Mouse (Mus musculus) heart, embryonic 16.5 days (tissue): ENCODE data around the gene Tmed9. TPM values are rescaled to one million over a fixed set of nuclear protein-coding genes. Genes with fewer than 3 reads are reported as not detected.

ENCODE experiments used
- ATAC-seq: fragments of 200-750 bp; cut with Nextera tagmentation; replicated peaks from 2 replicates; pipeline ENCODE4 v1.8.0; 2017; ENCODE audit warnings: moderate number of reproducible peaks; ENCODE audit not compliant: insufficient read depth, low FRiP score; ENCODE audit errors: extremely low read depth
- H3K27ac ChIP-seq: fragments of 300-500 bp; sonication (generic); 2 replicates; pipeline ENCODE4 v1.5.1; 2014; ENCODE audit warnings: mild to moderate bottlenecking, low read length, control low read depth, moderate library complexity
- H3K27me3 ChIP-seq: fragments of 300-500 bp; sonication (generic); 2 replicates; pipeline ENCODE4 v1.6.1; 2014; ENCODE audit warnings: low read length, mixed read lengths; ENCODE audit not compliant: control insufficient read depth, insufficient read depth
- H3K36me3 ChIP-seq: fragments of 300-500 bp; sonication (generic); 2 replicates; pipeline ENCODE4 v1.6.1; 2014; ENCODE audit not compliant: control insufficient read depth, insufficient read depth
- H3K4me1 ChIP-seq: fragments of 300-500 bp; sonication (generic); 2 replicates; pipeline ENCODE4 v1.6.1; 2014; ENCODE audit warnings: low read length, mixed read lengths; ENCODE audit not compliant: control insufficient read depth, insufficient read depth
- H3K4me2 ChIP-seq: fragments of 300-500 bp; sonication (generic); 2 replicates; pipeline ENCODE4 v1.6.1; 2014; ENCODE audit warnings: low read depth, mild to moderate bottlenecking, control low read depth, low read length
- H3K4me3 ChIP-seq: fragments of 300-500 bp; sonication (generic); 2 replicates; pipeline ENCODE4 v1.5.1; 2014; ENCODE audit warnings: mild to moderate bottlenecking, control low read depth, low read length
- H3K9ac ChIP-seq: fragments of 300-500 bp; sonication (generic); 2 replicates; pipeline ENCODE4 v1.6.1; 2014; ENCODE audit warnings: low read length, control low read depth
- H3K9me3 ChIP-seq: fragments of 300-500 bp; sonication (generic); replicated peaks from 2 replicates; pipeline ENCODE4 v1.6.1; 2016; ENCODE audit warnings: low read length; ENCODE audit not compliant: control insufficient read depth
- WGBS: fragments of 180-500 bp; shearing (Covaris S2); extraction: QIAGEN DNeasy Blood & Tissue Kit; methylation state at CpG from one replicate; pipeline ENCODE4 v1.1.7; 2014; 5-methylcytosine and 5-hydroxymethylcytosine counted together
- polyA plus RNA-seq: library from polyadenylated mRNA; unstranded; fragments of >200 nt; fragmentation: Nextera tagmentation; extraction: Ambion mirVana; gene quantifications from 2 replicates; pipeline ENCODE4 v1.2.1, GENCODE M21; 2015

Gene Tmed9
- polyA plus RNA-seq, 1 experiment from 2014 or later: 110 TPM

DNA sequence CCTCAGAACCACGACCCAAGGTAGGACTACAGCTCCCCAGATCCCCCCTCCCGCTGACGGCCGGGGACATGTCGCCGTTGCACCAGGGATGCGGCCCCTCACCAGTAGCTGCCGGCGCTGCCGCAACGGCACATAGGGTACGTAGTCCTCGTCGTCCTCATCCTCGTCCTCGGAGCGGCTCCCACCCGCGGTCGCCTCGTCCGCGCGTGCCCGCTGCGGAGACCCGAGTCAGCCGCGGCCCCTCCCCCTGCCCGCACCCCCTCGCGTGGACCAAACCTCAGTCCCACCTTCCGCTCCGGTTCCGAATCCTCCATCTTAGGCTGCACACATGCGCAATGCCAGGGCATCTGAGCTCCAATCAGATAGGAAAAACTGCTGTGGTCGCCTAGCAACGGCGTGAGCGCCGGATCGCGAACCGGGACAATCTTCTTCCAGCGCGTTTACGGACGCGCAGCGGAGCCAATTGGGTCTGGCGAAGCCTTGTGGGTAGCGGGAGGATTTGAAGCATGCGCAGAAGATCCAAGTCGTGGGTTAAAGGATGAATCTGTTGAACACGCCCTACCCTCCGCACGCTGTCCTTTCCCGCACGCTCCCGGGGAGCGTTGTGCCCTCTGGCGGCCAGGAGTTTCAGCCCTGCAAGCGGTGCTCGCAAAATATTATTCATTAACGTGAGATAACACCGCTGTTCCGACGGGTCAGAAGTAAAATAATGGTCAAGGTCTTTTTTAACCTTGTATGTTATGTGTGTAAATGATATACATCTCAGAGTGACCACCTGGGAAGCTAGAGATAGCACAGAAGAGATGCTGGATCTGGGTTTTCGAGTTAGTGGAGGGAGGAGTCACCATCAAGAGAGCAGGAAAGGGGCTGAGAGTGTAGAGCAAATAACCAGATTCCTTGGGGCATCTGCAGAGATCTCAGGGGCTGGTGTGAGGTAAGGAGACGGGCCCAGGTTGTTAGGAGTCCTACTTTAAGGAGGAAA lies 37.0 kb upstream of the Tmed9 start, which contains the start of gene Ddx41:
Ddx41 (minus strand) TSS at position 465 of the 982 bp plus-strand sequence.
- no peaks in the 10 kb centered on the region for H3K27me3 ChIP-seq
- peaks cover 52% of the 10 kb centered on the region for H3K36me3 ChIP-seq
- WGBS: 1% methylated on average over 69 of the region's 70 CpGs
- peak within 1 kb of the TSS; percentile 43; the same call in 1 of the 2 replicates for H3K27ac ChIP-seq
- peak within 1 kb of the TSS; percentile 94 for H3K4me2 ChIP-seq
- H3K4me3 ChIP-seq: peak within 1 kb of the TSS; percentile 90
- peak within 1 kb of the TSS; percentile 90 for H3K9ac ChIP-seq
- peak; percentile 98 for ATAC-seq
- H3K4me1 ChIP-seq: peaks cover 12% of the 10 kb centered on the region
- H3K9me3 ChIP-seq: no peaks in the 10 kb centered on the region

DNA sequence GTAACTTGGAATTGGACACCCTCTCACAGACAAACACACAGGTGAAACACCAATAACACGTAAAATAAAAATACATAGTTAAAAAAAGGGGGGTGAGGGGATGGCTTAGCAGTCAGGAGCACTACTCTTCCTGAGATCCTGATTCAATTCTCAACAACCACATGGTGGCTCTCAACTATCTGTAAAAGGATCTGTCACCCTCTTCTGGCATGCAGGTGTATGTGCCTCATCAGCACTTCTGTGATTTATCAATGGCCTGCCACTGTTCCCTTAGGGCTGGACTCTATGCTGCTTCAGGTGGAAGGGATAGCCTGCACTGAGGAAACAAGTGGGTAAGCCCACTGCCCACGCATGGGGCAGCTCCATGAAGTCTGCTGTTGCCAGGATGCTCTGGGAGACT lies 32.6 kb upstream of the Tmed9 start:
- H3K36me3 ChIP-seq: peaks cover 40% of the 10 kb centered on the region
- H3K4me3 ChIP-seq: no peak overlapping the region
- H3K27ac ChIP-seq: no peak overlapping the region
- H3K4me2 ChIP-seq: no peak overlapping the region
- no peaks in the 10 kb centered on the region for H3K27me3 ChIP-seq
- no peaks in the 10 kb centered on the region for H3K9me3 ChIP-seq
- peaks cover 3% of the 10 kb centered on the region; the same call in 1 of the 2 replicates for H3K4me1 ChIP-seq
- no peak overlapping the region for H3K9ac ChIP-seq
- ATAC-seq: no peak
- 90% methylated on average over 2 of the region's 2 CpGs for WGBS

DNA sequence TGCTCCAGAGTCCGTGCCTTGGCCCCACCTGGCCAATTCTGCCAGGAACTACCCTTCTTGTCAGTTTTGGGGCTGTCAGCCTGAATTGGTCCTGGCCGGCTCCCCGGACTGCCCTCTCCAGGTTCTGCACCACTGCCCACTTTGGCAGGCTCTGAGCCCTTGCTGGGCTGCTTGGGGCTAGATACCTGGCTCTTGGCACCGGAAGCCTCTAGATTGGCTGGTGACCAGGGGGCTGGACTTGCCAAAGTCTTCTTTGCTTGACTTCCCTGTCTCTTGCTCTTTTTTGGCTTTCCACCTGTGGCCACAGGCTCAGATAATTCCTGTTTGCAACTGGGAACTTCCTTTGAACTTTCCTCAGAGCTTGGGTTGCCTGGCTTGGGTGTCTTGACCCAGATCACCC lies 30.6 kb upstream of the Tmed9 start:
- Histone ChIP-seq H3K9me3 (no peaks in the 10 kb centered on the region), H3K9ac (no peak overlapping the region), H3K4me3 (no peak overlapping the region), H3K4me2 (no peak overlapping the region), H3K4me1 (no peaks in the 10 kb centered on the region), H3K27ac (no peak overlapping the region), H3K36me3 (peaks cover 46% of the 10 kb centered on the region), H3K27me3 (no peaks in the 10 kb centered on the region)
- WGBS: 96% methylated on average over 4 of the region's 4 CpGs
- no peak for ATAC-seq

DNA sequence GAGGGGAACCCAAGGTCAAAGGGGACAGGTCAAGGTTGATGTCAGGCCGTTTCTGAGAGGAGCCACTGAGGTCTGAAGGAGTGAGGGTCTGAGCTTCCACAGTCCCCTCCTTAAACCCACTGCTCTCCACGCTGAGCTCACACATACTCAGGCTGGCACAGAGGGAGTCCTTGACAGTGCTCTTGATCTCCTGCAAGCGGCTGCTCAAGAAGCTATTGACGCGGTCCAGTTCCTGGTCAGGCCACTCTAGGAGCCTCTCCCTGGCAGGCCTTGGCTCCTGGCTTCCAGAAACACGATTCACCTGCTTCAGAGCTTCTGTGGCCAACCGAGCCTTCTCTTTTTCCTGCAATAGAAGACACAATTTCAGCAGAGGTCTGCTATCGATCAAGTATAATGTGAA lies 30.1 kb upstream of the Tmed9 start:
- Histone ChIP-seq H3K9ac (no peak overlapping the region), H3K36me3 (peaks cover 43% of the 10 kb centered on the region), H3K27me3 (no peaks in the 10 kb centered on the region), H3K4me2 (no peak overlapping the region), H3K4me3 (no peak overlapping the region), H3K9me3 (no peaks in the 10 kb centered on the region), H3K27ac (no peak overlapping the region), H3K4me1 (no peaks in the 10 kb centered on the region)
- no peak for ATAC-seq
- WGBS: 86% methylated on average over 8 of the region's 8 CpGs

- 85% methylated on average over 6 of the region's 6 CpGs for WGBS
- no peak for ATAC-seq
- peaks cover 36% of the 10 kb centered on the region for H3K36me3 ChIP-seq
Measured at GRCm38 (mm10) chr13:55544792-55545191, 28.7 kb upstream of the Tmed9 start.

GRCm38 (mm10) chr13:55547916-55548315 lies 25.6 kb upstream of the Tmed9 start:
- H3K4me1 ChIP-seq: no peaks in the 10 kb centered on the region
- no peaks in the 10 kb centered on the region for H3K9me3 ChIP-seq
- peaks cover 15% of the 10 kb centered on the region for H3K36me3 ChIP-seq
- no peak overlapping the region for H3K27ac ChIP-seq
- H3K4me2 ChIP-seq: no peak overlapping the region
- H3K9ac ChIP-seq: no peak overlapping the region
- no peak overlapping the region for H3K4me3 ChIP-seq
- H3K27me3 ChIP-seq: no peaks in the 10 kb centered on the region
- no peak for ATAC-seq
- WGBS: 96% methylated on average over 2 of the region's 2 CpGs

More at GRCm38 (mm10) chr13:55544792-55545191, 28.7 kb upstream of the Tmed9 start:
- Histone ChIP-seq H3K9me3 (no peaks in the 10 kb centered on the region), H3K4me3 (no peak overlapping the region), H3K9ac (no peak overlapping the region), H3K27me3 (no peaks in the 10 kb centered on the region), H3K4me1 (no peaks in the 10 kb centered on the region), H3K4me2 (no peak overlapping the region), H3K27ac (no peak overlapping the region)

DNA sequence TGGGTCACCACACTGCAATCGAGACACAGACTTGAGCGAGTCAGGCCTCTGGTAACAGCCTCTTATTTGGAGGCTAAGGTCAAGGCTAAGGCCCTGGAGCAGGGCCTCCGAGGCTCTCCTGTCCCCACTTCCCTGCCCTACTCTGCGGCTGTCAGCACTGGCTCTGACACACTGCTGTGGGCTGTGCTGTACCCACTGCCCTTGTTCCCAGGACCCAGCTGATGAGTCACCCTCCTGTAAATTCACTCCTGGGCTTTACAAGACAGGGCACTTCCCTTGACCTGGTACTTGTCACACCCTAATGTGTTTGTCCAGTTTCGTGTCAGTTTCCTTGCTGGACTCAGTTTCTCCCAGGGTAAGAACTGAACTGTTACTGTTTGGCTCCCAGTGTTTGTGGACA lies 25.1 kb upstream of the Tmed9 start:
- no peak for ATAC-seq
- peaks cover 13% of the 10 kb centered on the region for H3K36me3 ChIP-seq
- H3K4me1 ChIP-seq: no peaks in the 10 kb centered on the region
- no peak overlapping the region for H3K27ac ChIP-seq
- H3K9me3 ChIP-seq: no peaks in the 10 kb centered on the region
- no peak overlapping the region for H3K4me3 ChIP-seq
- H3K27me3 ChIP-seq: no peaks in the 10 kb centered on the region
- H3K4me2 ChIP-seq: no peak overlapping the region
- 72% methylated on average over 5 of the region's 5 CpGs for WGBS
- H3K9ac ChIP-seq: no peak overlapping the region

DNA sequence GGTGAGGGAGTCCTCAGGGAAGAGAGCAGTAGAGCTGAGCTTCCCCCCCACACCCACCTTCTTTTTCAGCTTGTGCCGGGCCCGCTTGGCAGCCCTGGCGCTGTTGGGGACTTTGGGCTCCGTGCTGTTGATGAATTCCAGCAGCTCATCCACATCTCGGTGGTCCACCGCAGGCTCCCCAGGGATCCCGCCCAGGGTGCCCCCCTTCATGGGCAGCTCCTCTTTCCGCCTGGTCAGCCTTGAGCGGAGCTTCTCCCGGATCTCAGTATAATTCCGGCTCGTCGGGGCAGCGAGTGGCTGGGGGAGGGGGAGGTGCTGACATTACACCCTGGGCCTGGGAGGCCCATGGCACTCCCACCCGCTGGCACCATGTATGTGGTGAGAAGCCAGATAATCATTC lies 24.5 kb upstream of the Tmed9 start:
- WGBS: 83% methylated on average over 15 of the region's 15 CpGs
- Histone ChIP-seq H3K4me2 (no peak overlapping the region), H3K27ac (no peak overlapping the region), H3K36me3 (peaks cover 13% of the 10 kb centered on the region), H3K27me3 (no peaks in the 10 kb centered on the region), H3K4me1 (no peaks in the 10 kb centered on the region), H3K4me3 (no peak overlapping the region), H3K9ac (no peak overlapping the region), H3K9me3 (no peaks in the 10 kb centered on the region)
- no peak for ATAC-seq

GRCm38 (mm10) chr13:55555921-55556320 lies 17.6 kb upstream of the Tmed9 start:
- no peaks in the 10 kb centered on the region; the same call in 1 of the 2 replicates for H3K36me3 ChIP-seq

More at GRCm38 (mm10) chr13:55555921-55556320, 17.6 kb upstream of the Tmed9 start:
- H3K4me1 ChIP-seq: no peaks in the 10 kb centered on the region
- WGBS: 90% methylated on average over 9 of the region's 9 CpGs
- H3K27me3 ChIP-seq: no peaks in the 10 kb centered on the region
- no peak overlapping the region for H3K4me2 ChIP-seq
- H3K9ac ChIP-seq: no peak overlapping the region
- no peak overlapping the region for H3K27ac ChIP-seq
- H3K4me3 ChIP-seq: no peak overlapping the region
- ATAC-seq: no peak
- H3K9me3 ChIP-seq: no peaks in the 10 kb centered on the region
